Mouse (Mus musculus) mouse embryonic stem cell (cell line): Measurements from ENCODE around the gene Zcchc7.

Source experiments
- in situ Hi-C, 2 experiments: fragments of 300-500 bp; cut with MboI; formaldehyde crosslinking; loops; 1 replicate in 1 of 2; 3 replicates in 1 of 2; pipeline ENCODE4 v1.14.3; 2019 to 2020; ENCODE audit warnings: low sequenced_read_pairs in 2 of 2, low pct_unique_long_range_greater_than_20kb in 1 of 2, mixed read lengths in 1 of 2; ENCODE audit not compliant: unreplicated experiment in 1 of 2

The Zcchc7 gene

DNA sequence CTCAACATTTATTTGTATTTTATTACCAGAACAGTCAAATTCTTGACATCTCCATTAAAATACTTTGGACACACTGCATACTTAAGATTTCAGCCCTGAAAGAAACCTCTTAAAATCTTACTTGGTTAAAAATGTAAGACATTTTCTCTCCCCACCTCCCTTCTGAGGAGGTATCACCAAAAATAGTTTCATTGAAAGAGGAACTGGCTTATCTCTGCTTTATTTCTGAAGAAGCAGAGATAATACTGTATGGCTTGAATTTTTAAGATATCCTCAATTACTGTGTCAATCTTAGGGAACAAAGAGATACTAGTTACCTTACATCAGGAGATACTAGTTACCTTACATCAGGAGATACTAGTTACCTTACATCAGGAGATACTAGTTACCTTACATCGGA, 116.4 kb downstream of the Zcchc7 start:
- in situ Hi-C loops = no loop called here

DNA sequence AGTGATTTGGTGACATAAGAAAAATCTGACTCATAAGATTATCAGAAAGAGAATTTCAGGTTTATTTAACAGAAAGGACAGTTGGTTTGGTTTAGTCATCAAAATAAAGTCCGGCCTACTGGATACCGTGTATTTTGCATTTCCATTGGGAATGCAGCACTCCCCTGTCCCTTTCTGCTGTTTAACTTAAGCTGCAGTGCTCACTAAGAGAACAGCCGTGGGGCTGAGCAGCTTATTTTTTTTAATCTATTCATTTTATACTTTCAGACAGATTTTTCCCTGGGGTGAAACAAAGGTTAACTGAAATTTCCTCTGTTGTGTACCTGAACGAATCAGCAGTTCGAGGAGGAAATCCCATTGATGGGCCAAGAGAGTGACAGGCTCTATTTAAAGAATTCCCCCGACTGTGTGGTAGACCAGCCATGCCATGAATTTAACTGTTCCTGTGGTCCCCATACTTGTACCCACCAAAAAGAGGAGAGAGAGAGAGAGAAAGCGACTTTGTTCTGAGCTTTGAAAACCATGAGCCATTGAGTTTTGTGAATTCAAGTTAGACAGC, 124.5 kb downstream of the Zcchc7 start:
- in situ Hi-C loops = no loop called here

DNA sequence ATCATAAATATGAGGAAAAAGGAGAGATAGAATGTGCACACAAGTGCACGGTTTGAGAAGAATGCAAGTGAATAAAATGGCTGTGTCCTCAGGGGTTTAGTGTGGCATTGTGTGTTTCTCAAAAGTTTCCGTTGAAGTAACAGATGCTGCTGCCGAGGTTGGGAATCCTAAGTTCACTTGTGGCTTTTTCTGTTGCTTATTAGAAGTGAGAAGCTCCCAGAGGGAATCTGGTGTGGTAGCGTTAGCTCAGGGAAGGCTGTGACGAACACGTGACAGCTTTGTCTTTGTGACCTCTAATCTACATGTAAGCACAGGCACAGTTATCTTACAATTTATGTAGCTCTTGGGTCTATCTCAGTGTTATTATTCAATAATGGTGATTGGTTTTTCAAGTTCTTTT, 130.5 kb downstream of the Zcchc7 start:
- in situ Hi-C loops = no loop called here

DNA sequence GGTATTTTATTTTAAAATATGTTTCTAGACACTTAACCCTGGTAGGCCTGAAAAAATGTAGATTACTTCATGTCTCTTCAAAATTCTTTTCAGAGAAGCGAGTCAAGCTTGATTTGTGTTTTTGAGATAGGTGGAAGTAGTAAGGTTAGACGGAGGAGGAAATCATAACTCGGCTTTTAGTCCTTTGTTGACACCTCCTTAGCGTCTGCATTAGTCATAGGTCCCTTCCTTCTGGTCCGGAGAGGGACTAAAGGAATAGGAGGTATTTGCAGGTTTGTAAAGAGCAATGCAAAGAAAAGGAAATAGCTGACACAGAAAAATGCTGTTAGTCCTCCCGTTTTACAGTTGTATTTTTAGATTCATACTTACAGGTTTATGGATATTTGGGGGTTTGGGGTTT, 135.7 kb downstream of the Zcchc7 start:
- in situ Hi-C loops = no loop called here

DNA sequence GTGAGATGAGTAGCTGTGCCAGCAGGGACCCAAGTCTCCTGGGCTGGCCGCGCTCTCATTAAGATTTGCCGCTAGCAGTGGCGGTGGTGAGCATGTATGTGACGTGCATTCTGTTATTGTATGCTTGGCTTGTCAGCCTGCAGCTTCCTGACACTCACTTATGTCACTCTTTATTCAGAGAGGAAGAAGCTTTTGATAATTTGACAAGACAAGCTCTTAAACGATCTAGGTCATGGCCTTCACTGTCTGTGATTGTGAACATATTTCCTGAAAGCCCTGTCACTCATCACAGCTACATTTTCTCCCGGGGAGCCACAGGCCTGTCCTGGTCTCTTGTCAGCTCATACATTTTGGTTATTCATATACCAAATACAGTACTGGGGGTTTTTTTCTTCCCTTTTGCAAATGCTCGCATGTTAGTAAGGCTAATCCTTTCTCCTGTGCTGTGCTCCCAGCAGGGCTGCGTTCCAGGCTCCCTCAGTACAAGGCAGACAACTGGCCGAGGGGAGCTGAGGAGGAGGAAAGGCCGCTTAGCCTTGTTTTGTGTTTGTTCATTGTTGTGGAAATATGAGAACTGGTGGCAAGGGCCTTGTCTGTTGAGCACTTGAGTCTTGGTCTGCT, 150.1 kb downstream of the Zcchc7 start:
- in situ Hi-C loops = no loop called here

DNA sequence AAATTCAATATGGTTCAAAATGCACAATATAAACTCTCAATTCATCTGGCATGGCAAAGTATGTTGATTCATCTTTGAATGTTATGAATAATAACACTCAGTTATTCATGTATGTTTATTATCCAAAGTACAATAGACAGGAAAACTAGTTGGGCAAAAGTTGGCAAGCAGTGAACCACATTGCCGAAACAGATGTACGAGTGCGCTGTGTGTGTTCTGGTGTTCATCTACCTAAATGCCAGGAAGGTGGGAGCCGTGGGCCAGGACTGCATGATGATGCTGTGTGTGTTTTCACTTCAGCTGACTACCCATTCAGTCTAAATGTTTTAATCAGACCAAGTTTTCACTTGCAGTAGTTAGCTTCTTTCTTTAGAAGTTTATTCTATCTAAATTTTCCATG, 150.7 kb downstream of the Zcchc7 start:
- in situ Hi-C loops = no loop called here

DNA sequence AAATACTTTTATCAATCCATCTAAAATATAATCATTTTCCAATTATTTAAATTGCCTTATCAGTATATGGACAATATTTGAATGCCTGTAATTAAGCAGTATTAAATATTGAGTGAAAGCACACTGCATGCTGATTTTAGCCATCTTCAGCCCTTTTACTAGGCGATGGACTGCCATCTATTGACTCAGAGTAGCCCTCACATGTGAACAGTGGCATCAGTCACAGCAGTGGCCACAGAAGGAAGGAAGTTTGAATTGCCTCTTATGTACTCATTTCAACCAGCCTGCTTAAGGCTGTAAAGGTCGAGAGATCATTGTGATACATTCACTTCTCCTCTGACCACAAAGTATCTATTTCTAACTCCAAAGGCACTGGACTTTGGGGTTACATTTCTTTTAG, 154.4 kb downstream of the Zcchc7 start:
- in situ Hi-C loops = no loop called here

DNA sequence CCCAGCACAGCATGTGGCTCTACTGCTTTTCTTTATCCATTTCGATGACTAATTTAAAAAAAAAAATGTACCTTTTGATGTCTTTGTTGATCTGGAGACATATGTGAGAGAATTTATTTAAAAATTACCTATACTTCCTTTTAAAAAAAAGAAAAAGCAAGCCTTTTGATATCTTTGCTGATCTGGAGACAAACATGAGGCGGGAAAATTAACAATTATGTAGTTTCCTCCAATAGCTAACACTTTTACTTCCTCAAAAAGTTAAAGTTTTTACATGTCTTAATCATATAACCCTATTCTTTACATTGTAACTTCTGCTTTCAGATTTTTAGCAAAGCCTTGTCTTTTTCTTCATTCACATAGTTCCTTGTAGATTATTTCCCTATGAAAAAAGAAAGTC, 155.2 kb downstream of the Zcchc7 start:
- in situ Hi-C loops = no loop called here

DNA sequence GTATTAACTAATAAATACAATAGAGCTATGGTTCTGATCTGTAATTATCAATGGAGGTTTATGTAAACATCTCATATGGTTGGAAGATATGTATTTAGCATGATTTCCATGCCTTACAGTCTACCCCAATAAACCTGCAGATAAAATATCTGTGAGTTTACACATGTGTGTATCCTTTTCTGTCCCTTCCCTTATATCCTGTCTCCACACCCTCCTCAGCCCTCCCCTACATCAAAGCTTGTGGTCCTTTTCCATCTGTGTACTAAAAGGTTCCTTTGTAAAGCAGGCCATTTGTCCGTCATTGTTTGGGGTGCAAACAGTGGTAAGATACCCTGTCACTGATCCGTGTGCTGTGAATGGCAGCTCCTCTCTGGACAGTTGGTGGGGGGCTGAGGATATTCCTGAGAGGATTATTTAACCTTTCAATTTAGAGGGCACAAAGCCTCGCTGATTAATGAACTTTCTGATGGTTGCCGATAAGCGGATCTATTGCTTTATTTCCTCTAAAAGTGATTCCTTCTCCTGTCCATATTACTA, 161.7 kb downstream of the Zcchc7 start:
- in situ Hi-C loops = no loop called here

DNA sequence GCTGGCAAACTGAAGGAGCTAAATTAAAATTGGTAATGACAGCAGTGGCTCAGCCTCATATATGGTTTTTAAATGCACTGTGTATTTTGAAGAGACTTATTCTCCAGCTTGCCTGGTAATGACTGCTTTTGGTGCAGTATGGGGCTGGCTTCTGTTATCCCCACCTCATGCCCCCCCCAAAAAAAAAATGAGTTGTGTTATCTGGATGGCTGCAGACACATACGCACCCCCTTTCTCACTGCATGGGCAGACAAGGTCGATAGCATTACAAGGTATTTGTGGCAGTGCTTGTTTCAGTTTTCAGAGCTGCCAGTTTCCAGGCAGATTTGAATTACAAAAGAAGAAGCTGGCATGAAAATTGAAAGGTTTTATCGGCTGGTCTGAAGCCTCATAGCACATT, 162.2 kb downstream of the Zcchc7 start:
- in situ Hi-C loops = no loop called here

DNA sequence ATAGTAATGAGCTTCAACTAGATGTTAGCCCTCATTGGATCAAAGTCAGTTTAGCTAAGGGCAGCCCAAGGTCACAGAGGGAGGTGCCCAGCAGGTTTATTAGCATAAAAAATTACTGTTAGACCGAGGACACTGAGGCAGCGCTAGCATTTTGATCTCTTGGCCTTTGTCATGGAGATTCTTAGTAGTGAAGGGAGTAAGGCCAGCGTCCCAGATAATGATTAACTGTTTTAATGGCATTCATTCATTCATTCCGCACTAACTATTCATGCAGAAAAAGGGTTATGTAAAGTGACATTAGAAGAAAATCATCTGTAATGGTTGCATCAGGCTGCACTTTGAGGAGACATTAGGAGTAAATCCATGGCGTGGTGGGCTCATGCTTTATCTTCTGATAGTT, 165.2 kb downstream of the Zcchc7 start:
- in situ Hi-C loops = no loop called here

DNA sequence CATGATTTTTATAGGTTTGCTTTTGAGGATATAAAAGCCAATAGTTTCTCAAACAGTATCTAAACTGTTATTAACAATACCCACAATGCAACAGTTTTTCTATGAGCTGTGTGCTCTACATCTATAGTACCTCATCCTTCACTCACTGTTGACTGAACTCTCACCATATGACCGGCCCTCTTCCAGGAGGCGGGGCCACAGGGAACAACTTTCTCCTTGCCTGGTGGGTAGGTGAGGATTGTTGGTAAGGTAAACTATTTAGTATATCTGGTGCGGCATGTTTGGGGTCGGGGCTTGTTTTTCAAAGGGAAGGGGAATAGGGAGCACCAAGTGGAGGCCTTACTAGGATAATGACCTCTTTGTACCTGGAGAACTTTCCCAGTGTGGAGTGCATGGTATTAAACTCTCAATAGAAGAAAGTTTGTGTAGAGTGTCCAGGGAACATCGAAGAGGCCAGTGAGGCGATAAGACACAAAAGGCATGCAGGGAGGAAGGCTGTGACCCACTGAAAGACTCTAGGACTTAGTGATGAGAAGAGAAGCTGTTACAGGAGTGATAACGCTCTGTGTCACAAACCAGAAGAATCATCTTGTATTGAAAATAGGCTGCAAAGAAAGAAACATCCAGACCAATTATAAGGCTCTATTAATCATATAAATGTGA, 166.9 kb downstream of the Zcchc7 start:
- in situ Hi-C loops = no loop called here

DNA sequence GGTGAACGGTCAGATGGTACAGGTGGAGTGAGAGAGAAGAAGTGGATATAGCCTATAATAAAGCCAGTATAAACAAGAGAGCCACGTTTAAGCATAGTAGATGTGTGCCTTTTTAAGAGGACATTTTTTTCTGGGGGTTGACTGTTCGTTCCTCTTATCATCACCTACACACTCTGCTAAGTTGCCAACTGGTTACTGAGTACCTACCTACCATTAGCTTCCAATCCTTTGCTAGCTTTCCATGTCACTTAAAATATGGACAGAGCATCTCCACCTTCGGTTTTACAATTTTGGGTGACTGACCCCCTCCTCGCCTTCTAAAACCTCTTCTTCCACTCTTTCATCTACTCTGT, 167.4 kb downstream of the Zcchc7 start:
- in situ Hi-C loops = no loop called here

DNA sequence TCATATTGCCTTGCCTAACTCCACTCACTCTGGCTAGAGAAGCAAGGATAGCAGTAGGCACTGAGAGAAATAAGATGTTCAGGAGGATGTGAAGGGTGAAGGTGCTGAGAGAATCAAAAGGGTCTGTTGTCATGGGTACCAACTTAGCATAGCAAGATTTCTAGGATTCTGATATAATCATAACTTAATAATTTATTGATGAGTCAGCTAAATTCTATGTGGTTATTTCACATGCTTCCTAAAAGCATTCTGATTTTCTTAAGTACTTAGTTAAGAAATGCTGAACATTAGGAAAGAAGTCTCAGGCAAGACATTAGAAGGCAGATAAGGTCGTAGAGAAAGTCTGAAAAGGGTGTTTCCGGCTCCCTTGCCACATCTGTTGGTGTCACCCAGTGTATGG, 172.3 kb downstream of the Zcchc7 start:
- in situ Hi-C loops = no loop called here

DNA sequence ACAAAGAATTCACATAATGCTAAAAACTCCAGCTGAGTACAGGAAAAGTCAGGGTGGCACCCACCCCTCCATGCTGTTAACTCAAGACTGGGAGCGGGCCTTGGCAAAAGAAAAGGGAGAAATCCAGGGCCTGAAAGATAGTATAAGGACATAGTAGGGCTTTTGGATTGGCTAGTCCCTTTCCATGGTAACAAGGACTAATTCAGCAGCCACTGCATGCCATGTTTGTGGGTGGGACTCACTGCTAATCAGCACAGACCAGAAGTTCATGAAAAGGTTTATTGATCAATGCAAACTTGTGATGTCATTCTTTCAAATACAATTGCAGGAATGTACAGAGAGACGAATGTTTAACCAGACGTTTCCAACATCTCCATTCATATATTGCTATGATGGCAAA, 173.1 kb downstream of the Zcchc7 start:
- in situ Hi-C loops = no loop called here

DNA sequence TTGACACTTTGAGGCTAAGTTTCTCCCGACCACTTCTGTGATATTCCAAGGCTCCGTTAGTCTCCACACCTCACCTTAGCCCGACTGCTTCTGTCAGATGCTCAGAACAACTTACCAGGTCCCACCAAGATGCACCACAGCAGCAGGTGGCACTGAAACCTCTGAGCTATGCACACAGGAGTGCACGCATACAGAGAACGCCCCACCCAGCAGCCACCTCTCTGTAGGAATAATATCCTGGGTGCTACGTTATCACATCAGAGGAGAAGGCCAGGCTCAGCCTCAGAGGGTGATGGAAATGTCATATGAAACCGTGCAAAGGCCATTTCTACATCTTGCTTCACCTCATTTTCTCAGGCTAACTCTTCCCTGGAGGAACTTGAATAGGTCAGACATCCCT, 174.7 kb downstream of the Zcchc7 start:
- in situ Hi-C loops = no loop called here

DNA sequence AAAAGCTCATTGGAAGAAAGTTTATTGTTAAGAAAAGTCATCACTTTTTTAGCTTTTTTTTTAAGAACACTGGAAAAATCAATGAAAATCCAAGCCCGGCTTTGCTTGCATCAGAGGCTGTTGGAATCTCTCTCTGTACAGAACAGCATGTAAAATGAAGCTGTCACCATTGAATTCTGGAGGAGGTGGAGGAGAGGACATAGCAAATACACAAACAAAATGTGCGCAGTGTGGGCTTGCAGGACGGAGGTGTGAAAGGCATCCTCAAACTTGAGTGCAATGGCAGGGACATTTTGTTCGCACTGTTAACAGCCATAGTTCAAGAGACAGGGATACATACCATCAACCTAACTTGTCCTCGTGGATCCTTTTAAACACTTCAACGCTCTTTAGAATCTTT, 176.1 kb downstream of the Zcchc7 start:
- in situ Hi-C loops = no loop called here

DNA sequence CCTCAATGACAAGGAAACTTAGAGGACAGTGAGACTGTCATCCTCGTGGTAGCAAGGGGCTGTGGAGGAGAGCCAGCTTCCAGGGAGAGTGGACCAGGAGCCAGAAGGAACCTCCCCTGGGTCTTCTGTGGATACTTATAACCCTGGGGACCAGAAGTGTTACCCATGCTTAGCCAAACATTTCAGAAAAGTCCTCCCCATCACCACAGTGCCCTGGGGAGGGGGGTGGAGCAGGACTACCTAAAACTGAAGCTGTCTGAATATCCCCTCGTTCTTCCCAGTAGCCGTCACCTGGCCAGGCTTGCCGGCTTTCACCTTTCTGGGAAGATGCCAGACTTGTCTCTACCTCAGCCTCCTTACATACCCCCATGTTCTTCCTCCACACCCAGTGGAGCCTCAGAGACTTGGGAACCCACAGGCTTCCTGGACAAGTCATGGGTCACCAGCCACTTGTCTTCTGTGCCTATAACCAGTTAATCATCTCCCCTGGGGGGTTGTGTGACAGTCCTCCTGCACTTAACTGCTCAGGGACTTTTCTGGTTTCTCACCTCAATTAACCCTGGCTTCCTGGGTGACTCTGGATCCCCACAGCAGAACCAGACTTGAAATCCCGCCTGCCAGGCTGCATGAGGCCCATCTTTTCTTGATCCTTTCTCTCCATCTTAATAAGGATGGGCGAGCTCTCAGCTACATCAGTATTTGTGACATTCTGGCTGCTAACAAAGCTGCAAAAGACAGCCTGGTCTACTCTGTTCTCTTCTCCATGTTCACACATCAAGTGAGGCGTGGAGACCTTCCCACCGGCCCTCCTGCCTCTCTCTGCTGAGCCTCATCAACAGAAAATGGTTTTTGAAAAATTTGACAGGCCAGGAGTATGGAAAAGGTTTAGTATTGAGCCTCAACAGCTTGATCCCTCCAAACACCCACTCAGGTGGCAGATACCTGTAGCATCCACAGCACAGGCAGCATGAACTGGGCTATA, 183.0 kb downstream of the Zcchc7 start:
- in situ Hi-C loops = no loop called here

DNA sequence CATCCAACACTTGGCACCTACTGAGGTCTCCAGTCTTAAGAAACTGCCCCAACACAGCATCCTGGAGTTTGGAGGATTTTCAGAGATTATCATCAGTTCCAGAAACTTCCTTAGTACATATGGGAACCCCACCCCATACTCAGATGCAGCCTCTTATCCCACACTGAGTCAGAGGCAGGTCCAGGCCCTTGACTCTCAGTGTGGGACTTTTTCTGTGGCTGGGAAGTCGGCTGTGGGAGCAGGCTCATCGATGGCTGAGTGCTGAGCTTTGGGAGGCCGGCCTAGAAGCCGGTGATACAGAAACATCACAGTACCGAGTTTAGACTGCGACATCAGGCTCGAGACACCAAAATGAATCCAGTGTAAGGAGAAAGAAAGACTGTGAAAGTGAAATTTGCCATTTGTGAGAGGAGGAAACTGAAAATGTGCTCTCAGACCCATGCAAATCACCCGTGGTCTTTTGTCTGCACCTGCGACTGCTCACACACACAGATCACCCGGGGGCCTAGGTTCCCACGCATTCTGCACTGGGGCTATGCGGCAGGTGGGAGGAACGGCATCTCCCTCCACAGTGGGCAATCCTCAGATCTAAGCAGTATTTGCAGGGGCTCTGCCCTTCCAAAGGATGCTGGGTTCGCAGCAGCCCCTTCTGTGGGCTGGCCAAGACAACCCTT, 184.0 kb downstream of the Zcchc7 start:
- in situ Hi-C loops = no loop called here
